Mouse (Mus musculus): ENCODE data around the gene Tubb1. TPM values are rescaled to one million over a fixed set of nuclear protein-coding genes. Genes with fewer than 3 reads are reported as not detected.

The Tubb1 gene
- polyA plus RNA-seq, 1 experiment from 2014 or later = 0.08 TPM

DNA sequence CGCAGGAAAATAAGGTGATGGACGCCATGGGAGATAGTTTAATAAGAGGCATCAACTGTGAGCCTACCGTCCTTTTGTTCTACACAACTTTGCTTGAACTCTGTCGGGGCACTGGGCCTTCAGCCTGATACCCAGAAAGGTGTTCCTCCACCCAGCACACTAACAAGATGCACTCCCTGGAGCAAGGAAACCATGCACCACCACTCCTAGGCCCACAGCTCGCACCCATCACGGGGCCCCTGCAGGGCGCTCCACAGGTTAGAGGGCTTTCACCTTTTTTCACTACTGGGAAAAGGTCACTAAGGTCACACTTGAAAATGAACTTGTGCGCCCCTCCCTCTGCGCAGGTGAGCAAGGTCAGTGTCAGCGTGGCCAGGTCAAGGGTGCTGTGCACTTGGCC lies 12.9 kb downstream of the Tubb1 start:
- no peaks in the 10 kb centered on the region for H3K27me3 ChIP-seq (ENCODE audit: control insufficient read depth, insufficient read depth, low read length)
- H3K9ac ChIP-seq (ENCODE audit: low read length) = peak overlapping the region; percentile 87
- DNase-seq (ENCODE audit: low spot score) = peak; percentile 30
- TF ChIP-seq CTCF (IDR thresholded peaks at IDR 0.05; ENCODE audit: low read depth) = no peak
- TF ChIP-seq EP300 (optimal IDR thresholded peaks at IDR 0.05) = no peak
- peaks cover 5% of the 10 kb centered on the region; the same call in 1 of the 2 replicates for H3K36me3 ChIP-seq (ENCODE audit: control insufficient read depth, insufficient read depth, low read length)
- ATAC-seq (ENCODE audit: low FRiP score, low TSS enrichment) = peak; percentile 30
- H3K4me2 ChIP-seq (replicated peaks; ENCODE audit: low read depth) = peak overlapping the region; percentile 91
- no peaks in the 10 kb centered on the region; the same call in 1 of the 2 replicates for H3K4me1 ChIP-seq (replicated peaks; ENCODE audit: control insufficient read depth, insufficient read depth)
- WGBS = 29% methylated on average over 10 of the region's 10 CpGs
- H3K4me3 ChIP-seq (ENCODE audit: low read depth, low read length) = peak overlapping the region; percentile 72
- no peaks in the 10 kb centered on the region for H3K9me3 ChIP-seq (ENCODE audit: control insufficient read depth, low read length)
- peak overlapping the region; percentile 80 for H3K27ac ChIP-seq (replicated peaks)

DNA sequence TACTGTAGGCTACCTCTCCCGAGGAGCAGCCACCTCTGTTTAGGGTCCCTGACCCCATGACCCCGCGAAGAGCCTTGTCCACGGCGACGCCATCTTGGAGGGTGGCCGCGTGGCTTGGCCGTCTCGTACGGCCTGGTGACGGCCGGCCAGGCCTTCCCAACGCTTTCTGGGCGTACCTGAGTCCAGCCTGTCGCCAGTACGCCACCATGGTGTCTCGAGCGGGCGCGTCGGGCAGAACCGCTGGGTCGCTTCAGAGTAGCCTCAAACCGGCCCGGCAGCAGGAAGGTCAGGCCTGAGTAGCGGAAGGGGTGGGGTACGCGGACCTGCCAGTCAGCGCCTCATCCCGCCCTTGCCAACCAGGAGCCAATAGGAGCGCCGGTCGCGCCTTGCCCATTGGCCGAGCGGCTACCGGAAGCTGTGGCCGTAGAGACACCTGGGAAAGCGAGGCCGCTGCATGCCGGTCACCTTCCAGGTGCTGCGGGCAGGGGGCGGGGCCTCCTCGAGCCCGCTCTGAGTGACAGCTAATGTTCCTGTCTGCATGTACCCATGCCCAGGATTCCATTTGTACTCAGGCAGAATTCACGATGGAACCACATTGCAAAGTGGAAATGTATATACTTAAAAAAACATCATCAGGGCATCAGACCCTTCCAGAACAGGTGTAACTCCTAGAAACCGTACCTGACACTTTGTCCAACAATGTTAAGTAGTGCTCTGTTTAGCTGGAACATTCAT lies 13.5 kb downstream of the Tubb1 start, which contains the start of gene Atp5e:
Atp5e (minus strand) TSS at position 317 of the 735 bp plus-strand sequence.
- Histone ChIP-seq H3K9me3 (ENCODE audit: control insufficient read depth, low read length) (no peaks in the 10 kb centered on the region), H3K27me3 (ENCODE audit: control insufficient read depth, insufficient read depth, low read length) (no peaks in the 10 kb centered on the region), H3K9ac (ENCODE audit: low read length) (peak within 1 kb of the TSS; percentile 87), H3K4me2 (replicated peaks; ENCODE audit: low read depth) (peak within 1 kb of the TSS; percentile 91), H3K4me1 (replicated peaks; ENCODE audit: control insufficient read depth, insufficient read depth) (no peaks in the 10 kb centered on the region; the same call in 1 of the 2 replicates), H3K36me3 (ENCODE audit: control insufficient read depth, insufficient read depth, low read length) (peaks cover 8% of the 10 kb centered on the region; the same call in 1 of the 2 replicates), H3K4me3 (ENCODE audit: low read depth, low read length) (peak within 1 kb of the TSS; percentile 72), H3K27ac (replicated peaks) (peak within 1 kb of the TSS; percentile 80)
- ATAC-seq (ENCODE audit: low FRiP score, low TSS enrichment) (peak; percentile 100), DNase-seq (ENCODE audit: low spot score) (peak; percentile 98)
- no peak for TF ChIP-seq EP300 (optimal IDR thresholded peaks at IDR 0.05)
- peak; percentile 16; the same call in 1 of the 2 replicates for TF ChIP-seq CTCF (IDR thresholded peaks at IDR 0.05; ENCODE audit: low read depth)
- 2% methylated on average over 48 of the region's 48 CpGs for WGBS

DNA sequence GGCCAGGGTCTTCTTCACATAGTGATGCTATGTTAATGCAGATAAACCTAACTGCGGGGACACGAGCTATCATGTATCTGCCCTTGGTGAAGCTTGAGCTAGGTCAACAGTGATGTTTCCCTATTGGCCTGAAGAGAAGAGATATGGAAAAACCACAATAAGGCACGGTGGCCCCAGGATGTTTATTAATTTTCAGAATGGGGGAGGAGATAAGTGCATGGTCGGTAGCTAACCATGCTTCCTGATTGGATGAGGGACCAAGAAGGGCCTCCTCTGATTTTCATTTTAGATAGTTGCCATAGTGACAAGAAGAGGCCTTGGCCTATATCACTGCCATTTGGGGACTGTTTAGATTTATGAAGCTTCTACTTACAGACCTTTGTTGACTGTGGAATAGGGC lies 19.8 kb downstream of the Tubb1 start:
- Histone ChIP-seq H3K9me3 (ENCODE audit: control insufficient read depth, low read length) (no peaks in the 10 kb centered on the region), H3K27me3 (ENCODE audit: control insufficient read depth, insufficient read depth, low read length) (no peaks in the 10 kb centered on the region), H3K27ac (replicated peaks) (no peak overlapping the region), H3K9ac (ENCODE audit: low read length) (no peak overlapping the region), H3K4me2 (replicated peaks; ENCODE audit: low read depth) (no peak overlapping the region), H3K4me3 (ENCODE audit: low read depth, low read length) (no peak overlapping the region), H3K36me3 (ENCODE audit: control insufficient read depth, insufficient read depth, low read length) (peaks cover 6% of the 10 kb centered on the region; the same call in 1 of the 2 replicates), H3K4me1 (replicated peaks; ENCODE audit: control insufficient read depth, insufficient read depth) (peaks cover 10% of the 10 kb centered on the region; the same call in 1 of the 2 replicates)
- no peak for TF ChIP-seq CTCF (IDR thresholded peaks at IDR 0.05; ENCODE audit: low read depth)
- no peak for TF ChIP-seq EP300 (optimal IDR thresholded peaks at IDR 0.05)
- ATAC-seq (ENCODE audit: low FRiP score, low TSS enrichment) (no peak), DNase-seq (ENCODE audit: low spot score) (no peak)
- 57% methylated on average over 4 of the region's 4 CpGs for WGBS

DNA sequence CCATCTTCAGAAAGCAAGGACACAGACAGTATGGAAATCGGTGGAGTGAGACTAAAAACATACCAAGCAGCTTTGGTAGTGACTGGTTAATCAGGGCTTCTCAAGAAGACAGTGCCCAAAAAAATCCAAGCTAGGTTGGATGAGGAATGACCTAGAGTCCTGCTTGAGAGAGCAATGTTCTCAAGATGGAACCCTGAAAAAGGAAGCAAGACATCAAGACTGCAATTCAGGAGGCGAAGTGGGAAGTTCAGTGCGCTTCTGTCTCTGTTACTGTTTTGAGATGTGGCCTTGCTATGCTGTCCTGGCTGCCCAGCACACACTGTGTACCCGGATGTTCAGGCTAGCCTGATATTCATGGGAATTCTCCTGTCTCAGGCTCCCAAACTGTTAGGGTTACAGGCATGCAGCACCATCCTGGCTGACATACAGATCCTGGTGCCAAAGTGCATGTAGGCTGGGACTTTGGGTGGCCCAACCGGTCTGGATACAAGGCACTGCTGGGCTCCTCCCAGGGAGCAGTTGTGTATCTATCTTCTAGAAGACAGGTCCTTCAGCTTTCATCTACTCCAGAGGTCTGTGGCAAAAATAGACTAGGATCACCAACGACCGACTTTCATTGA lies 20.4 kb downstream of the Tubb1 start:
- H3K4me2 ChIP-seq (replicated peaks; ENCODE audit: low read depth) = 0 out of 2 replicates have a peak overlapping the region, but pooled peaks have one; percentile 23

DNA sequence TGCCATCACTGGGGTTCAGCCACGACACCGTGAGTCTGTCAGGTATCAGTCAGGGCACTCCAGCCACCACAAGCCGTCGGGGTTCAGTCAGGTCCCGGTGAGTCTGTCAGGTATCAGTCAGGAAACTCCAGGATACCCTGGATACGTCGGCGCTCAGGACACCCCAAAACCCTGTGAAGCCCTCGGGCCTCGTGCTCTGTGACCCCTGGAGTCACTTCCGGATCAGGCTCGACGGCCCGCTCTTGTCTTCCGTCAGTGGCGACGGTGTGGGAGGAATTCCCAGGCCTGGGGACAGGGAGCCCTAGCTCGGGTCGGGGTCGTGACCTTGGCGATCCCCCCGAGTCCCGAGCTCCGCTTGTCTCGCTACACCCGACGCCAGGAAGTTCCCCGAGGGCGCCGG lies 21.9 kb downstream of the Tubb1 start:
- Histone ChIP-seq H3K4me3 (ENCODE audit: low read depth, low read length) (peak overlapping the region; percentile 75), H3K9me3 (ENCODE audit: control insufficient read depth, low read length) (no peaks in the 10 kb centered on the region), H3K27me3 (ENCODE audit: control insufficient read depth, insufficient read depth, low read length) (no peaks in the 10 kb centered on the region), H3K27ac (replicated peaks) (peak overlapping the region; percentile 93), H3K9ac (ENCODE audit: low read length) (peak overlapping the region; percentile 92), H3K4me1 (replicated peaks; ENCODE audit: control insufficient read depth, insufficient read depth) (peaks cover 10% of the 10 kb centered on the region; the same call in 1 of the 2 replicates), H3K36me3 (ENCODE audit: control insufficient read depth, insufficient read depth, low read length) (peaks cover 3% of the 10 kb centered on the region; the same call in 1 of the 2 replicates), H3K4me2 (replicated peaks; ENCODE audit: low read depth) (peak overlapping the region; percentile 83)
- no peak for DNase-seq (ENCODE audit: low spot score)
- 9% methylated on average over 30 of the region's 30 CpGs for WGBS
- TF ChIP-seq EP300 (optimal IDR thresholded peaks at IDR 0.05) (no peak), CTCF (IDR thresholded peaks at IDR 0.05; ENCODE audit: low read depth) (no peak)
- no peak for ATAC-seq (ENCODE audit: low FRiP score, low TSS enrichment)

More for the DNA sequence above, 20.4 kb downstream of the Tubb1 start:
- H3K9me3 ChIP-seq (ENCODE audit: control insufficient read depth, low read length) = no peaks in the 10 kb centered on the region
- peaks cover 6% of the 10 kb centered on the region; the same call in 1 of the 2 replicates for H3K36me3 ChIP-seq (ENCODE audit: control insufficient read depth, insufficient read depth, low read length)
- H3K4me3 ChIP-seq (ENCODE audit: low read depth, low read length) = no peak overlapping the region
- DNase-seq (ENCODE audit: low spot score) = no peak
- no peak for TF ChIP-seq CTCF (IDR thresholded peaks at IDR 0.05; ENCODE audit: low read depth)
- TF ChIP-seq EP300 (optimal IDR thresholded peaks at IDR 0.05) = no peak
- H3K9ac ChIP-seq (ENCODE audit: low read length) = no peak overlapping the region
- 85% methylated on average over 7 of the region's 7 CpGs for WGBS
- peaks cover 10% of the 10 kb centered on the region; the same call in 1 of the 2 replicates for H3K4me1 ChIP-seq (replicated peaks; ENCODE audit: control insufficient read depth, insufficient read depth)
- H3K27ac ChIP-seq (replicated peaks) = peak overlapping the region; percentile 93; the same call in 1 of the 2 replicates
- ATAC-seq (ENCODE audit: low FRiP score, low TSS enrichment) = no peak
- H3K27me3 ChIP-seq (ENCODE audit: control insufficient read depth, insufficient read depth, low read length) = no peaks in the 10 kb centered on the region

Data from stomach, postnatal 0 days (tissue).